Mouse (Mus musculus) thymus, adult 2 months (tissue): ENCODE measurements around the gene Hivep1. TPM values are rescaled to one million over a fixed set of nuclear protein-coding genes. Genes with fewer than 3 reads are reported as not detected.

Source experiments
- DNase-seq: peaks from one replicate; pipeline ENCODE4 v3.0.0; 2021
- H3K27ac ChIP-seq: fragments of 200-500 bp; 2 replicates; pipeline ENCODE4 v1.5.1; 2012; ENCODE audit warnings: low read length, control low read depth; ENCODE audit not compliant: control insufficient read depth, insufficient read depth
- H3K27me3 ChIP-seq: fragments of 200-500 bp; 2 replicates; pipeline ENCODE4 v1.6.1; 2012; ENCODE audit warnings: mild to moderate bottlenecking, low read length, moderate library complexity, mixed read lengths; ENCODE audit not compliant: control insufficient read depth, insufficient read depth
- H3K36me3 ChIP-seq: fragments of 200-500 bp; 2 replicates; pipeline ENCODE4 v1.6.1; 2012; ENCODE audit warnings: mild to moderate bottlenecking, low read length, moderate library complexity; ENCODE audit not compliant: control insufficient read depth, insufficient read depth
- H3K4me1 ChIP-seq: fragments of 200-500 bp; replicated peaks from 2 replicates; pipeline ENCODE4 v1.6.1; 2012; ENCODE audit warnings: low read length; ENCODE audit not compliant: control insufficient read depth, insufficient read depth
- H3K4me3 ChIP-seq: fragments of 200-500 bp; 2 replicates; pipeline ENCODE4 v1.5.1; 2012; ENCODE audit warnings: mild to moderate bottlenecking, low read length, control low read depth, moderate library complexity; ENCODE audit not compliant: control insufficient read depth, insufficient read depth
- CTCF ChIP-seq: fragments of 200-500 bp; IDR thresholded peaks from 2 replicates; pipeline ENCODE4 v1.5.1; 2012; ENCODE audit warnings: mild to moderate bottlenecking, control low read depth, low read length, moderate library complexity, borderline replicate concordance; ENCODE audit not compliant: control insufficient read depth, poor library complexity, insufficient read depth; ENCODE audit errors: extremely low read depth
- POLR2A ChIP-seq: fragments of 200-500 bp; IDR thresholded peaks from 2 replicates; pipeline ENCODE4 v1.6.1; 2012; ENCODE audit warnings: mild to moderate bottlenecking, low read length, control low read depth, moderate library complexity; ENCODE audit not compliant: control insufficient read depth, poor library complexity, insufficient read depth; ENCODE audit errors: extremely low read depth
- WGBS: fragments of 180-500 bp; shearing (Covaris S2); methylation state at CpG from one replicate; pipeline ENCODE4 v1.1.7; 2018; 5-methylcytosine and 5-hydroxymethylcytosine counted together
- polyA plus RNA-seq: library from polyadenylated mRNA; depleted of rRNA; stranded (reverse); fragments of >200 nt; gene quantifications from 2 replicates; pipeline ENCODE4 v1.2.3, GENCODE M21; 2012

Gene Hivep1
- polyA plus RNA-seq, 1 experiment = 34.9 TPM

DNA sequence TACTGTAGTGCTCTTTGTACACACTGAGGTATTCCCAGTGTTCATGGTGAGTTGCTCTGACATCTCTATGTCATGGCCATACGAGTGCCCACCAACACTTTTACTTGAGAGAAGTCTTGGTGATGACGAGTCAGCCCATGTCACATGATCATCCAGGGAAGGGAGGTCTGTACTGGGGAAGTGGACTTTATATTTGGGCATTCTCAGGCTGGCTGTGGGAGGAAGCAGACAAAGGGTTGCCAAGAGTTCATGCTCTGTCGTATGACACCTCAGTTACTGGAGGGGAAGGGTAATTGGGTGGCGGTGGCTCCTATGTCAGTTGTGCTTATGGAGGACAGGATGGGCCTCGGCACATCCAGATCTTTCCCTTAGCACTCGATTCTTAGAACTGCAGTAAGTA lies 21.5 kb downstream of the Hivep1 start:
- WGBS = 85% methylated on average over 6 of the region's 6 CpGs
- no peak for DNase-seq

GRCm38 (mm10) chr13:42075546-42075945 lies 23.7 kb downstream of the Hivep1 start:
- TF ChIP-seq POLR2A (no peak), CTCF (no peak)
- no peaks in the 10 kb centered on the region for H3K36me3 ChIP-seq
- 96% methylated on average over 5 of the region's 5 CpGs for WGBS
- no peaks in the 10 kb centered on the region for H3K27me3 ChIP-seq
- no peak for DNase-seq
- peaks cover 13% of the 10 kb centered on the region for H3K4me1 ChIP-seq
- H3K4me3 ChIP-seq = no peak overlapping the region
- H3K27ac ChIP-seq = no peak overlapping the region

More for the DNA sequence above, 21.5 kb downstream of the Hivep1 start:
- TF ChIP-seq CTCF (no peak), POLR2A (no peak)
- Histone ChIP-seq H3K4me3 (no peak overlapping the region), H3K4me1 (peaks cover 13% of the 10 kb centered on the region), H3K27me3 (no peaks in the 10 kb centered on the region), H3K36me3 (no peaks in the 10 kb centered on the region), H3K27ac (no peak overlapping the region)

DNA sequence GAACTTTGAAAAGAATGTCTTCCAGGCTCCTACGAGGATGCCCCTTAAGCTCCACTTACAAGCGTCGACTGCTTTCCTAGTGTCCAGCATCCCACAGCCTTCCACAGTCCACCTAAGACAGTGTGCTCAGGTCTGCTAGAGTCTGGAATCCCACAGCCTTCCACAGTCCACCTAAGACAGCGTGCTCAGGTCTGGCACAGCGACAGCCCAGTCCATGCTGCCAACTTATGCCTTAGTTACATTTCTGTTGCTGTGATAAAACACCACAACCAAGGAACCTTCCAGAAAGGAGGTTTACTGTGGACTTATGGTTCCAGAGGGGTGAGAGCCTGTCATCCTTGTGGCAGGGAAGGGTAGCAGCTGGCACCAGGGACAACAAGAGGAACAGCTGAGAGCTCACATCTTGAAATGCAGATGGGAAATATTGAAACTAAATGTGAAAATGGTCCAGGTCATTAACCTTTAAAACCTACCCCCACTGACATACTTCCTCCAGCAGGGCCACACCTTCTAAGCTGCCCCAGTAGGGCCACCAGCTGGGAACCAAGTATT lies 25.0 kb downstream of the Hivep1 start:
- H3K36me3 ChIP-seq = no peaks in the 10 kb centered on the region
- DNase-seq = no peak
- WGBS = 98% methylated on average over 5 of the region's 5 CpGs
- peaks cover 13% of the 10 kb centered on the region for H3K4me1 ChIP-seq
- peak overlapping the region; percentile 33; the same call in 1 of the 2 replicates for H3K27ac ChIP-seq
- no peaks in the 10 kb centered on the region for H3K27me3 ChIP-seq
- no peak for TF ChIP-seq POLR2A
- TF ChIP-seq CTCF = no peak
- no peak overlapping the region for H3K4me3 ChIP-seq

- peak; percentile 46 for DNase-seq
- Histone ChIP-seq H3K4me3 (no peak overlapping the region), H3K4me1 (peaks cover 13% of the 10 kb centered on the region), H3K36me3 (no peaks in the 10 kb centered on the region), H3K27me3 (no peaks in the 10 kb centered on the region), H3K27ac (peak overlapping the region; percentile 26; the same call in 1 of the 2 replicates)
- TF ChIP-seq CTCF = no peak
- WGBS = 44% methylated on average over 3 of the region's 3 CpGs
Measured at GRCm38 (mm10) chr13:42077629-42078028, 25.8 kb downstream of the Hivep1 start.

DNA sequence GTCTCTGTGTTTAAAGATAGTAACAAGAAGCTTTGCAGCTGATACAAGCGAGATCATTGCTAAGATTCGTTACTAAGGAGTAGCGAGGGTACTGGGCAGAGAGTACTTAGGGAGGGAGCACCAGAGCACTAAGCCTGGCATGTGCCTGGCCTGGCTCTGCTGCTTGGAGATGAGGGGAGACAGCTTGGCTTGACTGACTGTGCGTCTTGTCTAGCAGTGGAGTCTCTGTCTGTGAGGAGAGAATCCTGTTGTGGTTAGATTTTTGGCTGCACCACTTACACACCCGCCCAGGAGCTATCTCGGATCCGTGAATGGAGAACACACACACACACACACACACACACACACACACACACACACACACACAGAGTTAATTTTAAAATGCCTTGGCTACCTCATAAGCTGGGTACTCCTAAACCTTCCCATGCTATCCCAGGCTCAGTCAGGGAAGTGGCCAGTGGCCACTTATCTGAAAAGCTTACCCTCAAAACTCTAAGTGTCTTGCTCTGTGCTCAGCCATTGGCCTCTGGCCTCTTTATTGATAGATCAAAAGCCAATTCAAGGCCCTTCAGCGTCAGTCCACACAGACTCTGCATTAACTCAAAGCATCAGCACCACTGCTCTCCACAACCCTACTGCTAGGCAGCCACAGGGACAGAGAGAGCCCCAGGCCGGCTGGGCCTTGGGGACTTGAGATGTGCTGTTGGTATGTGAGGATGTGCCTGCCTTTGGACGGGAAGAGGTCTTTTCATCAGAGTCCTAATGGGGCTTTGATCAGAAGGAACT lies 28.5 kb downstream of the Hivep1 start:
- DNase-seq = no peak
- peaks cover 13% of the 10 kb centered on the region for H3K4me1 ChIP-seq

DNA sequence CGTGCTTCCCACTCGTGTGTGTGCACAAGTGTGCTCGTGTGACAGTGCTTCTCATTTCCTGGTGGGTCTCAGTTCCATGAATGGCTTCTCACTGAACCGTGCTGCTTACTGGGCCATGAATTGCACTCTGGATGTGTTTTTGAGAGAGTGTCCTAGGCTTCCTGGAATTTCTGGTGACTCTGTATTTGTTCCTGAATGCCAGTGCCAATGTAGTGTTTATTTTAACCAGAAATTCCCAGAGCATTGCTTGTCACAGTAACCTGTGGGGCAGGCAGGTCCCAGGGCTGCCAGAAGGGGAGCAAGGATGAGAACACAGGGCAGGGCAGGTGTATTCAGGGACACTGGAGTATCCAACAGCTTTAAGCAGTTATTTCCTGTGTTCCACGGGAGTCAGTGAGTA lies 36.5 kb downstream of the Hivep1 start:
- TF ChIP-seq POLR2A (no peak), CTCF (no peak)
- Histone ChIP-seq H3K36me3 (no peaks in the 10 kb centered on the region), H3K4me1 (peaks cover 10% of the 10 kb centered on the region), H3K27me3 (no peaks in the 10 kb centered on the region), H3K4me3 (no peak overlapping the region), H3K27ac (no peak overlapping the region)
- 62% methylated on average over 5 of the region's 5 CpGs for WGBS
- no peak for DNase-seq

More for the DNA sequence above, 28.5 kb downstream of the Hivep1 start:
- Histone ChIP-seq H3K27me3 (no peaks in the 10 kb centered on the region), H3K4me3 (no peak overlapping the region), H3K27ac (no peak overlapping the region), H3K36me3 (no peaks in the 10 kb centered on the region)
- 94% methylated on average over 10 of the region's 10 CpGs for WGBS
- TF ChIP-seq CTCF = no peak
- TF ChIP-seq POLR2A = no peak

DNA sequence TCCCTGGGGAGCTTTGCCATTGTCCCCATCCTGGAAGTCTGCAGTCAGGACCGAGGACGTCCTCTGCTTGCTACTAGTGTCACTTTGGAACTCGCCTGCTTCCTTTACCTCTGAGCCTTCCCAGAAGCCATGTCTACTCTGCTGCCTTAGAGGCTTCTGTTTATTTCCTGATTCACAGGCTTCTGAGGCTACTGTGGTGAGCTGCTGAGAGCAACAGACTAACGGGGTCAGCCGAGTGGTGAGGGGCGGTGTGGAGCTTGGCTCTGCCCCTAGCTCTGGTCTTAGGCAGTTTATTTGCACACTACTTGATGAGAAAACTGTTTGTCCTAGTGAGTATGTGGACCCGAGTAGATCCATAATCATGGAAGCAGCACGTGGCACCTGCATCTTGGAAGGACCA lies 37.2 kb downstream of the Hivep1 start:
- TF ChIP-seq POLR2A (no peak), CTCF (no peak)
- no peaks in the 10 kb centered on the region for H3K27me3 ChIP-seq
- DNase-seq = no peak
- no peaks in the 10 kb centered on the region for H3K36me3 ChIP-seq
- H3K4me1 ChIP-seq = peaks cover 15% of the 10 kb centered on the region
- no peak overlapping the region for H3K4me3 ChIP-seq
- 44% methylated on average over 8 of the region's 8 CpGs for WGBS
- H3K27ac ChIP-seq = no peak overlapping the region
